Mouse (Mus musculus) embryonic fibroblast, embryonic 13.5 days (primary cell): ENCODE results near the gene Snrpd2.

ENCODE experiments used
- CTCF ChIP-seq: IDR thresholded peaks from 2 replicates; pipeline ENCODE4 v1.5.1; 2011; ENCODE audit warnings: mild to moderate bottlenecking, control low read depth, low read length, moderate library complexity, borderline replicate concordance; ENCODE audit not compliant: insufficient read depth
- POLR2A ChIP-seq: IDR thresholded peaks from 2 replicates; pipeline ENCODE4 v1.6.1; 2011; ENCODE audit warnings: low read depth, mild to moderate bottlenecking, control low read depth, low read length, moderate library complexity

GRCm38 (mm10) chr7:19172874-19173273 lies 23.4 kb downstream of the Snrpd2 start:
- TF ChIP-seq CTCF (peak; percentile 48; the same call in 1 of the 2 replicates), POLR2A (no peak)
